Mouse (Mus musculus) E14TG2a.4 (cell line): ENCODE measurements around the gene Tmem256.

Experiments
- H3K27me3 ChIP-seq: 2 replicates; pipeline ENCODE4 v1.6.1; 2014; ENCODE audit warnings: low read length, control low read depth; ENCODE audit not compliant: insufficient read depth
- H3K36me3 ChIP-seq: 2 replicates; pipeline ENCODE4 v1.6.1; 2014; ENCODE audit warnings: low read length, control low read depth; ENCODE audit not compliant: insufficient read depth
- H3K4me1 ChIP-seq: replicated peaks from 2 replicates; pipeline ENCODE4 v1.6.1; 2014; ENCODE audit warnings: low read depth, low read length, control low read depth
- H3K4me3 ChIP-seq: replicated peaks from 2 replicates; pipeline ENCODE4 v1.5.1; 2014; ENCODE audit warnings: mild to moderate bottlenecking, low read length
- H3K9me3 ChIP-seq: 2 replicates; pipeline ENCODE4 v1.6.1; 2014; ENCODE audit warnings: low read length, control low read depth
- CTCF ChIP-seq: conservative IDR thresholded peaks from 2 replicates; pipeline ENCODE4 v1.5.1; 2014; ENCODE audit warnings: low read length
- NANOG ChIP-seq: IDR thresholded peaks from 2 replicates; pipeline ENCODE4 v1.6.1; 2014; ENCODE audit warnings: borderline replicate concordance, low read length, mixed read lengths
- POU5F1 ChIP-seq: IDR thresholded peaks from 2 replicates; pipeline ENCODE4 v1.6.1; 2014; ENCODE audit warnings: low read length, borderline replicate concordance

The Tmem256 gene

GRCm38 (mm10) chr11:69800138-69800391, 38.2 kb upstream of the Tmem256 start:
- peaks cover 68% of the 10 kb centered on the region for H3K4me1 ChIP-seq
- H3K4me3 ChIP-seq = peak overlapping the region; percentile 83
- TF ChIP-seq POU5F1 (no peak), NANOG (no peak), CTCF (no peak)
- no peaks in the 10 kb centered on the region for H3K36me3 ChIP-seq
- peaks cover 81% of the 10 kb centered on the region for H3K27me3 ChIP-seq
- H3K9me3 ChIP-seq = no peaks in the 10 kb centered on the region

- Histone ChIP-seq H3K36me3 (no peaks in the 10 kb centered on the region), H3K4me1 (peaks cover 72% of the 10 kb centered on the region), H3K9me3 (no peaks in the 10 kb centered on the region), H3K27me3 (peaks cover 83% of the 10 kb centered on the region), H3K4me3 (peak overlapping the region; percentile 83)
- TF ChIP-seq POU5F1 (no peak), NANOG (no peak), CTCF (no peak)
Measured at GRCm38 (mm10) chr11:69800392-69801197, 37.7 kb upstream of the Tmem256 start.

GRCm38 (mm10) chr11:69801379-69801977, 36.8 kb upstream of the Tmem256 start, which contains the start of gene Fgf11:
TSS of gene Fgf11 (minus strand) at chr11:69801857.
- no peak for TF ChIP-seq CTCF
- no peak for TF ChIP-seq POU5F1
- TF ChIP-seq NANOG = no peak
- Histone ChIP-seq H3K4me3 (peak within 1 kb of the TSS; percentile 83), H3K36me3 (no peaks in the 10 kb centered on the region), H3K9me3 (no peaks in the 10 kb centered on the region), H3K27me3 (peaks cover 77% of the 10 kb centered on the region), H3K4me1 (peaks cover 72% of the 10 kb centered on the region)

GRCm38 (mm10) chr11:69802648-69803105, 35.6 kb upstream of the Tmem256 start:
- peaks cover 72% of the 10 kb centered on the region for H3K4me1 ChIP-seq
- TF ChIP-seq NANOG (no peak), POU5F1 (no peak), CTCF (no peak)
- H3K9me3 ChIP-seq = no peaks in the 10 kb centered on the region
- peaks cover 67% of the 10 kb centered on the region for H3K27me3 ChIP-seq
- H3K36me3 ChIP-seq = no peaks in the 10 kb centered on the region
- peak overlapping the region; percentile 83 for H3K4me3 ChIP-seq

- peaks cover 72% of the 10 kb centered on the region for H3K4me1 ChIP-seq
- H3K4me3 ChIP-seq = peak overlapping the region; percentile 83
- TF ChIP-seq NANOG = no peak
- TF ChIP-seq CTCF = no peak
- H3K9me3 ChIP-seq = no peaks in the 10 kb centered on the region
- no peaks in the 10 kb centered on the region for H3K36me3 ChIP-seq
- H3K27me3 ChIP-seq = peaks cover 61% of the 10 kb centered on the region
Measured at GRCm38 (mm10) chr11:69803328-69803727, 35.0 kb upstream of the Tmem256 start.

GRCm38 (mm10) chr11:69803786-69804651, 34.3 kb upstream of the Tmem256 start:
- Histone ChIP-seq H3K36me3 (no peaks in the 10 kb centered on the region), H3K9me3 (no peaks in the 10 kb centered on the region), H3K4me1 (peaks cover 67% of the 10 kb centered on the region), H3K27me3 (peaks cover 58% of the 10 kb centered on the region), H3K4me3 (peak overlapping the region; percentile 83)
- no peak for TF ChIP-seq CTCF
- no peak for TF ChIP-seq POU5F1
- no peak for TF ChIP-seq NANOG

- H3K9me3 ChIP-seq = no peaks in the 10 kb centered on the region
- H3K4me1 ChIP-seq = peaks cover 61% of the 10 kb centered on the region
- H3K36me3 ChIP-seq = no peaks in the 10 kb centered on the region
- peaks cover 54% of the 10 kb centered on the region for H3K27me3 ChIP-seq
- peak overlapping the region; percentile 83 for H3K4me3 ChIP-seq
- no peak for TF ChIP-seq POU5F1
- TF ChIP-seq CTCF = no peak
- no peak for TF ChIP-seq NANOG
Measured at GRCm38 (mm10) chr11:69804652-69804940, 33.7 kb upstream of the Tmem256 start.

GRCm38 (mm10) chr11:69804972-69805909, 33.1 kb upstream of the Tmem256 start, which contains the start of gene Tmem102:
TSS of gene Tmem102 (minus strand) at chr11:69805624.
- Histone ChIP-seq H3K4me1 (peaks cover 55% of the 10 kb centered on the region), H3K9me3 (no peaks in the 10 kb centered on the region), H3K27me3 (peaks cover 49% of the 10 kb centered on the region), H3K36me3 (no peaks in the 10 kb centered on the region), H3K4me3 (peak within 1 kb of the TSS; percentile 83)
- TF ChIP-seq POU5F1 (no peak), CTCF (no peak), NANOG (no peak)
